21 mouse cellular contexts compared by ENCODE assay signal in the genomic region with DNA sequence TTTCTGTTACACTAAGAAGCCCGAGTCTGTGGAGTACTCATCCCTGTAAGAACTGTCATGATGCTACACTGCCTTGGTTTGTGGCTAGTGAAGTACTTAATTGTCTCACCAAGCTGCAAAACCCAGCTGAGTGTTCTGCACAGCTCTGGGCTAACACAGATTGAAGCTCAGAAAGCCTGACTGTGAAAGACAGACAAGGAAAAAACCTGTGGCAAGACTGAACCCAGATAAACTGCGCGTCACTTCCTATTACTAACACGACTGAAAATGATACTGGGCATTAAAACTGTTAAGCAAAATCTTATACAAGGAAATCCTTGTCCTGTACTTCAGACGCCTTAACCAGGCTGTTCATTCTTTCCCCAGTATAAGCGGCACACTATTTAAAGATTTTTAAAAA. TPM values are rescaled to one million over a fixed set of nuclear protein-coding genes. Genes with fewer than 3 reads are reported as not detected.
DNase-seq lines count a peak whose midpoint lies in the region; ATAC-seq and TF ChIP-seq lines count a peak whose summit lies in the region.
"Had no signal": no experiment of that assay in that cellular context is flagged by ENCODE, and none has a peak within 500 bp of the region (broad histone marks: within the 10 kb centered on the region; RNA-seq: fewer than 3 reads in every experiment).

No protein-coding gene starts in this region.

- H3K36me3 ChIP-seq in CH12.LX (replicated peaks in 1 of 2; ENCODE audit: control insufficient read depth in 1 of 2, insufficient read depth in 1 of 2, low read length in 1 of 2): peaks cover 0 to 3% of the 10 kb centered on the region in 2 experiments
- peaks cover 30% of the 10 kb centered on the region for H3K36me3 ChIP-seq in forebrain, embryonic 13.5 days (ENCODE audit: poor library complexity, severe bottlenecking)
- H3K36me3 ChIP-seq: embryonic facial prominence, embryonic 15.5 days; forebrain, embryonic 10.5 days; heart, embryonic 12.5 days had no signal

- H3K9me3 ChIP-seq in CH12.LX (replicated peaks; ENCODE audit: low read length): no peaks in the 10 kb centered on the region
- no peaks in the 10 kb centered on the region for H3K9me3 ChIP-seq in forebrain, embryonic 13.5 days (replicated peaks)
- H3K9me3 ChIP-seq: embryonic facial prominence, embryonic 15.5 days; forebrain, embryonic 10.5 days; heart, embryonic 12.5 days; hindbrain, embryonic 10.5 days had no signal

- no peak overlapping the region for H3K4me3 ChIP-seq in CH12.LX (replicated peaks in 1 of 3; ENCODE audit: low read depth in 2 of 3, low read length in 2 of 3, poor library complexity in 1 of 3)
- no peak overlapping the region for H3K4me3 ChIP-seq in forebrain, embryonic 13.5 days
- H3K4me3 ChIP-seq: embryonic facial prominence, embryonic 15.5 days; erythroblast, embryonic 14.5 days; forebrain, embryonic 10.5 days; heart, embryonic 12.5 days; hindbrain, embryonic 10.5 days had no signal

- 88% methylated on average over 6 of the region's 6 CpGs for WGBS in forebrain, embryonic 13.5 days

- H3K4me1 ChIP-seq in CH12.LX (ENCODE audit: control insufficient read depth in 1 of 2, insufficient read depth in 2 of 2): peaks cover 27 to 57% of the 10 kb centered on the region in 2 experiments
- no peaks in the 10 kb centered on the region for H3K4me1 ChIP-seq in forebrain, embryonic 13.5 days
- H3K4me1 ChIP-seq: embryonic facial prominence, embryonic 15.5 days; forebrain, embryonic 10.5 days; heart, embryonic 12.5 days had no signal

- no peak for TF ChIP-seq POLR2A in CH12.LX (IDR thresholded peaks at IDR 0.05; ENCODE audit: low read depth, low read length)

- ATAC-seq in forebrain, embryonic 13.5 days: no peak
- ATAC-seq: forebrain, embryonic 16.5 days; intestine, embryonic 16.5 days had no signal

- H3K79me2 ChIP-seq in CH12.LX (replicated peaks; ENCODE audit: control insufficient read depth, extremely low read depth, insufficient read depth, poor library complexity, severe bottlenecking): no peaks in the 10 kb centered on the region; the same call in none of the 2 replicates

- no peaks in the 10 kb centered on the region for H3K27me3 ChIP-seq in CH12.LX (replicated peaks)
- no peaks in the 10 kb centered on the region for H3K27me3 ChIP-seq in forebrain, embryonic 13.5 days
- H3K27me3 ChIP-seq: embryonic facial prominence, embryonic 15.5 days; heart, embryonic 12.5 days had no signal

- H3K9ac ChIP-seq in CH12.LX (ENCODE audit: insufficient read depth, low read depth): no peak overlapping the region
- H3K9ac ChIP-seq in forebrain, embryonic 13.5 days: no peak overlapping the region
- H3K9ac ChIP-seq: embryonic facial prominence, embryonic 15.5 days; heart, embryonic 12.5 days; hindbrain, embryonic 14.5 days had no signal

- no peak for TF ChIP-seq EP300 in CH12.LX (IDR thresholded peaks at IDR 0.05; ENCODE audit: low read length)

- dilution Hi-C loops in CH12.LX (cut with MboI; ENCODE audit: extremely low pct_ligation_motif_present, extremely low pct_unique_long_range_greater_than_20kb, low sequenced_read_pairs): no loop called here

- TF ChIP-seq RAD21 in CH12.LX (IDR thresholded peaks at IDR 0.05; ENCODE audit: low read depth, low read length): no peak

- in situ Hi-C loops in CH12.LX (cut with MboI; ENCODE audit: low pct_ligation_motif_present, low pct_unique_long_range_greater_than_20kb, low sequenced_read_pairs): no loop called here

- TF ChIP-seq CTCF in CH12.LX (conservative IDR thresholded peaks at IDR 0.05 in 1 of 2, IDR thresholded peaks at IDR 0.05 in 1 of 2; ENCODE audit: low read depth in 2 of 2, low read length in 2 of 2): no peak

- DNase-seq in CD4-positive helper T cell, adult 2 months (ENCODE audit: low read depth, low spot score): peak; percentile 65
- peak; percentile 48 for DNase-seq in CH12.LX (ENCODE audit: extremely low read depth)
- peak; percentile 80 for DNase-seq in induced T-regulatory cell, adult 2 months (ENCODE audit: low read depth)
- peak; percentile 14 to 41 for DNase-seq in natural killer cell, adult 2 months (ENCODE audit: low spot score in 2 of 2)
- no peak for DNase-seq in embryo, embryonic 11 days
- no peak for DNase-seq in layer of hippocampus, postnatal 10 days (ENCODE audit: low spot score in 2 of 2)
- DNase-seq: adrenal gland, postnatal 14 days; cerebellum, adult 18-20 months; cerebellum, postnatal 10 days; gastrocnemius, postnatal 14 days had no signal

- H3K4me2 ChIP-seq in CH12.LX (ENCODE audit: insufficient read depth, low read depth, poor library complexity, severe bottlenecking): no peak overlapping the region
- no peak overlapping the region for H3K4me2 ChIP-seq in forebrain, embryonic 13.5 days
- H3K4me2 ChIP-seq: embryonic facial prominence, embryonic 15.5 days; heart, embryonic 12.5 days; hindbrain, embryonic 14.5 days had no signal

- H3K27ac ChIP-seq in CH12.LX (ENCODE audit: insufficient read depth, low read depth): no peak overlapping the region
- no peak overlapping the region for H3K27ac ChIP-seq in forebrain, embryonic 13.5 days
- H3K27ac ChIP-seq: embryonic facial prominence, embryonic 15.5 days; forebrain, embryonic 10.5 days; hindbrain, embryonic 10.5 days; hindbrain, embryonic 14.5 days had no signal

TF ChIP-seq in CH12.LX, 34 proteins besides CTCF, POLR2A, EP300 and RAD21:
- no peak for TF ChIP-seq POLR2AphosphoS2 (IDR thresholded peaks at IDR 0.05; ENCODE audit: low read depth, low read length)
- no peak for TF ChIP-seq GABPA (IDR thresholded peaks at IDR 0.05; ENCODE audit: insufficient replicate concordance, low read depth, low read length)
- no peak for TF ChIP-seq CHD1 (IDR thresholded peaks at IDR 0.05; ENCODE audit: low read depth, low read length)
- TF ChIP-seq ZMIZ1 (IDR thresholded peaks at IDR 0.05; ENCODE audit: low read depth, low read length): no peak
- TF ChIP-seq BHLHE40 (IDR thresholded peaks at IDR 0.05; ENCODE audit: low read depth, low read length): no peak
- no peak for TF ChIP-seq ZC3H11A (IDR thresholded peaks at IDR 0.05; ENCODE audit: low read depth, low read length)
- TF ChIP-seq TBP (conservative IDR thresholded peaks at IDR 0.05; ENCODE audit: low read depth, low read length): no peak
- no peak for TF ChIP-seq JUND (conservative IDR thresholded peaks at IDR 0.05; ENCODE audit: low read depth, low read length)
- TF ChIP-seq SIN3A (IDR thresholded peaks at IDR 0.05; ENCODE audit: low read length): no peak
TF ChIP-seq in CH12.LX: peak in this region for 0.

RNA-seq across cellular contexts. Expression of gene Rnf157, which starts 33.3 kb away (rescaled TPM):
- 17.2 and 39.3 TPM in 2 replicates for total RNA-seq in CH12.LX (2012; rRNA removed)
- total RNA-seq in CH12.LX (2014; rRNA removed): 7.2 and 8.7 TPM in 2 replicates
- polyA plus RNA-seq in CH12.LX (2012; ENCODE audit: insufficient read length, low read depth): 8.7 and 10.9 TPM in 2 replicates
- polyA plus RNA-seq in forebrain, embryonic 13.5 days (2015; fragmentation: Nextera tagmentation; extraction: Ambion mirVana): 18.1 and 20.6 TPM in 2 replicates
- 100 to 1,000 TPM; 184 to 186 TPM for total RNA-seq in layer of hippocampus, postnatal 10 days (2021)
- polyA plus RNA-seq: erythroblast, embryonic 14.5 days had no signal

RNA-seq across cellular contexts. Expression of gene Foxj1, which starts 44.3 kb away (rescaled TPM):
- total RNA-seq in CH12.LX (2012; rRNA removed) (0.67 and 2.6 TPM in 2 replicates), CH12.LX (2014; rRNA removed) (2.0 and 3.0 TPM in 2 replicates)
- polyA plus RNA-seq in CH12.LX (2012; ENCODE audit: insufficient read length, low read depth): 0.12 and 0.26 TPM in 2 replicates
- polyA plus RNA-seq in forebrain, embryonic 13.5 days (2015; fragmentation: Nextera tagmentation; extraction: Ambion mirVana): 8.1 and 10.6 TPM in 2 replicates
- total RNA-seq in layer of hippocampus, postnatal 10 days (2021): 10 to 100 TPM in 1 of 2 experiments, 1 to 10 TPM in 1; 9.5 to 10.4 TPM
- total RNA-seq: granulocyte monocyte progenitor cell, adult 5-6 weeks; heart, postnatal 25 days had no signal

RNA-seq across cellular contexts. Expression of gene Ubald2, which starts 54.4 kb away (rescaled TPM):
- total RNA-seq in CH12.LX (2012; rRNA removed): 321 and 436 TPM in 2 replicates
- total RNA-seq in CH12.LX (2014; rRNA removed): 291 and 336 TPM in 2 replicates
- polyA plus RNA-seq in CH12.LX (2012; ENCODE audit: insufficient read length, low read depth): 222 and 228 TPM in 2 replicates
- 45.5 and 58.2 TPM in 2 replicates for polyA plus RNA-seq in forebrain, embryonic 13.5 days (2015; fragmentation: Nextera tagmentation; extraction: Ambion mirVana)
- 10 to 100 TPM; 35.7 to 46.1 TPM for total RNA-seq in layer of hippocampus, postnatal 10 days (2021)

Comparison
In these comparisons a context has a peak if more than half of its experiments do, and no peak if none do; other contexts are left out.
1. DNase-seq: peak in CD4-positive helper T cell, adult 2 months (single experiment), CH12.LX (single experiment), induced T-regulatory cell, adult 2 months (single experiment) and natural killer cell, adult 2 months (2 of 2); none in embryo, embryonic 11 days (single experiment) and layer of hippocampus, postnatal 10 days (0 of 2).
2. RNA of gene Rnf157, which starts 33.3 kb away (total RNA-seq): 184 to 186 TPM in layer of hippocampus, postnatal 10 days; 7.2 to 39.3 TPM in CH12.LX; every median in the first group is over 4 times any median in the second.
3. RNA of gene Ubald2, which starts 54.4 kb away (total RNA-seq): 291 to 436 TPM in CH12.LX; 35.7 to 46.1 TPM in layer of hippocampus, postnatal 10 days; every median in the first group is over 4 times any median in the second.